Mouse (Mus musculus): ENCODE data around the gene Plac8.

GRCm38 (mm10) chr5:100559357-100559756 is 12.7 kb downstream of the Plac8 start:
- TF ChIP-seq CTCF (IDR thresholded peaks at IDR 0.05; ENCODE audit: low read depth, low read length) (no peak), POLR2A (IDR thresholded peaks at IDR 0.05; ENCODE audit: extremely low read depth, insufficient read depth, low read length) (no peak)
